Mouse (Mus musculus) small intestine, adult 2 months (tissue): ENCODE results near the gene Acpp. TPM values are rescaled to one million over a fixed set of nuclear protein-coding genes. Genes with fewer than 3 reads are reported as not detected.
"Not testable (repeated sequence)": the region's sequence is repeated elsewhere in the genome, so short reads cannot be mapped to it uniquely, and the experiment has no call there.

Experiments
- H3K27ac ChIP-seq: fragments of 200-500 bp; 2 replicates; pipeline ENCODE4 v1.5.1; 2012; ENCODE audit warnings: low read depth, low read length, control low read depth, inconsistent platforms; ENCODE audit not compliant: insufficient read depth
- H3K27me3 ChIP-seq: fragments of 200-500 bp; 2 replicates; pipeline ENCODE4 v1.6.1; 2012; ENCODE audit warnings: mild to moderate bottlenecking, moderate library complexity, low read length, inconsistent platforms; ENCODE audit not compliant: control insufficient read depth, insufficient read depth
- H3K36me3 ChIP-seq: fragments of 200-500 bp; 2 replicates; pipeline ENCODE4 v1.6.1; 2012; ENCODE audit warnings: mild to moderate bottlenecking, low read length, control low read depth, inconsistent platforms; ENCODE audit not compliant: control insufficient read depth, insufficient read depth
- H3K4me1 ChIP-seq: fragments of 200-500 bp; 2 replicates; pipeline ENCODE4 v1.6.1; 2012; ENCODE audit warnings: low read length, inconsistent platforms, mixed read lengths; ENCODE audit not compliant: control insufficient read depth, insufficient read depth, insufficient read length
- H3K4me3 ChIP-seq: fragments of 200-500 bp; 2 replicates; pipeline ENCODE4 v1.5.1; 2012; ENCODE audit warnings: low read depth, mild to moderate bottlenecking, control low read depth, inconsistent platforms, low read length, moderate library complexity
- CTCF ChIP-seq: fragments of 200-500 bp; IDR thresholded peaks from 2 replicates; pipeline ENCODE4 v1.5.1; 2012; ENCODE audit warnings: low read depth, mild to moderate bottlenecking, control low read depth, inconsistent platforms, low read length, moderate library complexity, mixed read lengths; ENCODE audit not compliant: insufficient replicate concordance, insufficient read length; ENCODE audit errors: extremely low read depth
- POLR2A ChIP-seq: fragments of 200-500 bp; IDR thresholded peaks from 2 replicates; pipeline ENCODE4 v1.6.1; 2012; ENCODE audit warnings: low read depth, mild to moderate bottlenecking, control low read depth, inconsistent platforms, low read length, moderate library complexity
- WGBS: fragments of 180-500 bp; shearing (Covaris S2); methylation state at CpG from one replicate; pipeline ENCODE4 v1.1.7; 2018; 5-methylcytosine and 5-hydroxymethylcytosine counted together
- polyA plus RNA-seq: library from polyadenylated mRNA; depleted of rRNA; stranded (reverse); fragments of >200 nt; gene quantifications from 2 replicates; pipeline ENCODE4 v1.2.3, GENCODE M21; 2012; rRNA removed

The Acpp gene
- 3.5 and 10.5 TPM in 2 replicates for polyA plus RNA-seq

GRCm38 (mm10) chr9:104337183-104337931 is at the start of gene Acpp:
Gene Acpp, minus strand, starts transcription at chr9:104337748.
- peak within 1 kb of the TSS; percentile 74 for H3K4me3 ChIP-seq
- no peaks in the 10 kb centered on the region for H3K36me3 ChIP-seq
- WGBS: 7% methylated on average over 18 of the region's 18 CpGs
- H3K27ac ChIP-seq: peak within 1 kb of the TSS; percentile 85
- no peak for TF ChIP-seq CTCF
- peak; percentile 65; the same call in 1 of the 2 replicates for TF ChIP-seq POLR2A
- H3K4me1 ChIP-seq: peaks cover 21% of the 10 kb centered on the region
- no peaks in the 10 kb centered on the region for H3K27me3 ChIP-seq

GRCm38 (mm10) chr9:104382571-104383170 is 45.1 kb upstream of the Acpp start:
- no peaks in the 10 kb centered on the region for H3K36me3 ChIP-seq
- no peaks in the 10 kb centered on the region for H3K27me3 ChIP-seq
- 76% methylated on average over 6 of the region's 6 CpGs for WGBS
- H3K4me1 ChIP-seq: no peaks in the 10 kb centered on the region
- no peak overlapping the region for H3K27ac ChIP-seq
- no peak overlapping the region for H3K4me3 ChIP-seq
- no peak for TF ChIP-seq POLR2A
- no peak for TF ChIP-seq CTCF

GRCm38 (mm10) chr9:104379532-104380162 is 42.1 kb upstream of the Acpp start:
- Histone ChIP-seq H3K27ac (no peak overlapping the region), H3K27me3 (no peaks in the 10 kb centered on the region), H3K4me3 (no peak overlapping the region), H3K36me3 (no peaks in the 10 kb centered on the region), H3K4me1 (no peaks in the 10 kb centered on the region)
- TF ChIP-seq POLR2A: no peak
- TF ChIP-seq CTCF: no peak
- WGBS: 33% methylated on average over 9 of the region's 9 CpGs

- Histone ChIP-seq H3K36me3 (no peaks in the 10 kb centered on the region), H3K27ac (no peak overlapping the region), H3K4me1 (no peaks in the 10 kb centered on the region), H3K27me3 (no peaks in the 10 kb centered on the region), H3K4me3 (no peak overlapping the region)
- TF ChIP-seq POLR2A: no peak
- TF ChIP-seq CTCF: no peak
- 9% methylated on average over 3 of the region's 3 CpGs for WGBS
These were observed 38.0 kb upstream of the Acpp start for GRCm38 (mm10) chr9:104375573-104375972.

GRCm38 (mm10) chr9:104373253-104373652 is 35.7 kb upstream of the Acpp start:
- Histone ChIP-seq H3K4me3 (no peak overlapping the region), H3K4me1 (no peaks in the 10 kb centered on the region), H3K27ac (no peak overlapping the region), H3K27me3 (no peaks in the 10 kb centered on the region), H3K36me3 (no peaks in the 10 kb centered on the region)
- WGBS: 26% methylated on average over 6 of the region's 6 CpGs
- no peak for TF ChIP-seq POLR2A
- peak; percentile 75; the same call in 1 of the 2 replicates for TF ChIP-seq CTCF

- WGBS: 79% methylated on average over 2 of the region's 2 CpGs
- TF ChIP-seq CTCF (0 out of 2 replicates have a peak, but pooled peaks have one; percentile 8), POLR2A (no peak)
- no peak overlapping the region for H3K4me3 ChIP-seq
- H3K27ac ChIP-seq: no peak overlapping the region
- no peaks in the 10 kb centered on the region for H3K4me1 ChIP-seq
- H3K27me3 ChIP-seq: no peaks in the 10 kb centered on the region
- H3K36me3 ChIP-seq: no peaks in the 10 kb centered on the region
These were observed 29.4 kb upstream of the Acpp start for GRCm38 (mm10) chr9:104366983-104367382.

GRCm38 (mm10) chr9:104361951-104362350 is 24.4 kb upstream of the Acpp start:
- not testable (repeated sequence) for H3K36me3 ChIP-seq, H3K27me3 ChIP-seq, H3K4me3 ChIP-seq, H3K4me1 ChIP-seq
- 64% methylated on average over 1 of the region's 1 CpGs for WGBS
- peak overlapping the region; percentile 83 for H3K27ac ChIP-seq
